Mouse (Mus musculus) skeletal muscle tissue, postnatal 0 days (tissue): ENCODE measurements around the gene Hexim2. TPM values are rescaled to one million over a fixed set of nuclear protein-coding genes. Genes with fewer than 3 reads are reported as not detected.

Source experiments
- polyA plus RNA-seq: library from polyadenylated mRNA; unstranded; fragments of >200 nt; fragmentation: Nextera tagmentation; extraction: Ambion mirVana; gene quantifications from 2 replicates; pipeline ENCODE4 v1.2.1, GENCODE M21; 2015

Hexim2 gene
- polyA plus RNA-seq, result 9.1 and 10.1 TPM in 2 replicates

GRCm38 (mm10) chr11:103131701-103132575, at the start of gene Hexim2:
Gene Hexim2 (plus strand): TSS chr11:103132429.

GRCm38 (mm10) chr11:103101481-103101865, 30.8 kb upstream of the Hexim2 start, which contains the start of the genes Plcd3 and Acbd4:
Gene Plcd3 (minus strand): TSS chr11:103101658.
Gene Acbd4 (plus strand): TSS chr11:103101682.

GRCm38 (mm10) chr11:103116008-103116818, 16.0 kb upstream of the Hexim2 start, which contains the start of gene Hexim1:
Gene Hexim1 (plus strand): TSS chr11:103116231.

GRCm38 (mm10) chr11:103170494-103171285, 38.5 kb downstream of the Hexim2 start, which contains the start of gene Fmnl1:
Gene Fmnl1 (plus strand): TSS chr11:103171107.

Other genes with a start within 250 kb of the Hexim2 start
- not detected in 2 replicates for gene Fam187a, start 247.3 kb upstream of the Hexim2 start, polyA plus RNA-seq
- gene Gfap, start 231.5 kb upstream of the Hexim2 start, polyA plus RNA-seq, result 0.11 and 0.14 TPM in 2 replicates
- gene Kif18b, start 207.3 kb upstream of the Hexim2 start, polyA plus RNA-seq, result 1.4 and 2.1 TPM in 2 replicates
- gene C1ql1, start 185.7 kb upstream of the Hexim2 start, polyA plus RNA-seq, result 0.45 and 0.55 TPM in 2 replicates
- 40.2 and 42.3 TPM in 2 replicates for gene Nmt1, start 104.2 kb upstream of the Hexim2 start, polyA plus RNA-seq
- 46.0 and 51.7 TPM in 2 replicates for gene Dcakd, start 104.1 kb upstream of the Hexim2 start, polyA plus RNA-seq
- gene Plcd3, start 30.8 kb upstream of the Hexim2 start, polyA plus RNA-seq, result 2.5 and 2.6 TPM in 2 replicates
- 21.2 and 50.0 TPM in 2 replicates for gene Acbd4, start 30.7 kb upstream of the Hexim2 start, polyA plus RNA-seq
- 5.5 and 6.1 TPM in 2 replicates for gene Hexim1, start 16.2 kb upstream of the Hexim2 start, polyA plus RNA-seq
- gene Fmnl1, start 38.7 kb downstream of the Hexim2 start, polyA plus RNA-seq, result 0.90 and 1.9 TPM in 2 replicates
- not detected in 2 replicates for gene 1700023F06Rik, start 76.1 kb downstream of the Hexim2 start, polyA plus RNA-seq
- 0.12 TPM in 1 of 2 replicates, not detected in the other for gene Spata32, start 86.0 kb downstream of the Hexim2 start, polyA plus RNA-seq
- 3.1 and 3.3 TPM in 2 replicates for gene Map3k14, start 135.0 kb downstream of the Hexim2 start, polyA plus RNA-seq
- 4.2 and 4.4 TPM in 2 replicates for gene Arhgap27, start 231.3 kb downstream of the Hexim2 start, polyA plus RNA-seq